Mouse (Mus musculus): ENCODE measurements at regions not wholly inside any gene's neighbourhood (a gene's known extent, or its start where the extent isn't known, plus 50 kb on each side); places are given as distances from the start of the nearest gene placed in this dataset.

GRCm38 (mm10) chr13:5704991-5705390, 156.3 kb upstream of the Klf6 start:
- in situ Hi-C loops (cut with MboI; ENCODE audit: low sequenced_read_pairs): no loop called here

- in situ Hi-C loops (cut with MboI; ENCODE audit: low sequenced_read_pairs): no loop called here
Observed at GRCm38 (mm10) chr13:5711646-5712045, 149.6 kb upstream of the Klf6 start.

GRCm38 (mm10) chr13:5713195-5713863, 148.0 kb upstream of the Klf6 start:
- in situ Hi-C loops (cut with MboI; ENCODE audit: low sequenced_read_pairs): no loop called here

- in situ Hi-C loops (cut with MboI; ENCODE audit: low sequenced_read_pairs): no loop called here
Observed at GRCm38 (mm10) chr13:5714191-5714591, 147.1 kb upstream of the Klf6 start.

- in situ Hi-C loops (cut with MboI; ENCODE audit: low sequenced_read_pairs): no loop called here
Observed at GRCm38 (mm10) chr13:5714793-5715192, 146.5 kb upstream of the Klf6 start.

- in situ Hi-C loops (cut with MboI; ENCODE audit: low sequenced_read_pairs): no loop called here
Observed at GRCm38 (mm10) chr13:5716749-5717148, 144.5 kb upstream of the Klf6 start.

GRCm38 (mm10) chr13:5723319-5723718, 138.0 kb upstream of the Klf6 start:
- in situ Hi-C loops (cut with MboI; ENCODE audit: low sequenced_read_pairs): no loop called here

GRCm38 (mm10) chr13:5724364-5724763, 136.9 kb upstream of the Klf6 start:
- in situ Hi-C loops (cut with MboI; ENCODE audit: low sequenced_read_pairs): no loop called here

GRCm38 (mm10) chr13:5725984-5726383, 135.3 kb upstream of the Klf6 start:
- in situ Hi-C loops (cut with MboI; ENCODE audit: low sequenced_read_pairs): no loop called here

GRCm38 (mm10) chr13:5726446-5726845, 134.8 kb upstream of the Klf6 start:
- in situ Hi-C loops (cut with MboI; ENCODE audit: low sequenced_read_pairs): no loop called here

GRCm38 (mm10) chr13:5728172-5728571, 133.1 kb upstream of the Klf6 start:
- in situ Hi-C loops (cut with MboI; ENCODE audit: low sequenced_read_pairs): no loop called here

GRCm38 (mm10) chr13:5728808-5729207, 132.5 kb upstream of the Klf6 start:
- in situ Hi-C loops (cut with MboI; ENCODE audit: low sequenced_read_pairs): no loop called here

GRCm38 (mm10) chr13:5729426-5730068, 131.7 kb upstream of the Klf6 start:
- in situ Hi-C loops (cut with MboI; ENCODE audit: low sequenced_read_pairs): no loop called here

- in situ Hi-C loops (cut with MboI; ENCODE audit: low sequenced_read_pairs): no loop called here
Observed at GRCm38 (mm10) chr13:5732206-5732605, 129.1 kb upstream of the Klf6 start.

- in situ Hi-C loops (cut with MboI; ENCODE audit: low sequenced_read_pairs): no loop called here
Observed at GRCm38 (mm10) chr13:5735027-5735624, 126.2 kb upstream of the Klf6 start.

GRCm38 (mm10) chr13:5736472-5736871, 124.8 kb upstream of the Klf6 start:
- in situ Hi-C loops (cut with MboI; ENCODE audit: low sequenced_read_pairs): no loop called here

- in situ Hi-C loops (cut with MboI; ENCODE audit: low sequenced_read_pairs): no loop called here
Observed at GRCm38 (mm10) chr13:5737214-5737613, 124.1 kb upstream of the Klf6 start.

- in situ Hi-C loops (cut with MboI; ENCODE audit: low sequenced_read_pairs): no loop called here
Observed at GRCm38 (mm10) chr13:5740805-5741204, 120.5 kb upstream of the Klf6 start.

- in situ Hi-C loops (cut with MboI; ENCODE audit: low sequenced_read_pairs): no loop called here
Observed at GRCm38 (mm10) chr13:5744949-5745348, 116.3 kb upstream of the Klf6 start.

GRCm38 (mm10) chr13:5757176-5757575, 104.1 kb upstream of the Klf6 start:
- in situ Hi-C loops (cut with MboI; ENCODE audit: low sequenced_read_pairs): no loop called here

- in situ Hi-C loops (cut with MboI; ENCODE audit: low sequenced_read_pairs): no loop called here
Observed at GRCm38 (mm10) chr13:5757963-5758362, 103.3 kb upstream of the Klf6 start.

- in situ Hi-C loops (cut with MboI; ENCODE audit: low sequenced_read_pairs): no loop called here
Observed at GRCm38 (mm10) chr13:5760030-5760429, 101.3 kb upstream of the Klf6 start.

Data from CH12F3 (cell line).